In the genomic region with DNA sequence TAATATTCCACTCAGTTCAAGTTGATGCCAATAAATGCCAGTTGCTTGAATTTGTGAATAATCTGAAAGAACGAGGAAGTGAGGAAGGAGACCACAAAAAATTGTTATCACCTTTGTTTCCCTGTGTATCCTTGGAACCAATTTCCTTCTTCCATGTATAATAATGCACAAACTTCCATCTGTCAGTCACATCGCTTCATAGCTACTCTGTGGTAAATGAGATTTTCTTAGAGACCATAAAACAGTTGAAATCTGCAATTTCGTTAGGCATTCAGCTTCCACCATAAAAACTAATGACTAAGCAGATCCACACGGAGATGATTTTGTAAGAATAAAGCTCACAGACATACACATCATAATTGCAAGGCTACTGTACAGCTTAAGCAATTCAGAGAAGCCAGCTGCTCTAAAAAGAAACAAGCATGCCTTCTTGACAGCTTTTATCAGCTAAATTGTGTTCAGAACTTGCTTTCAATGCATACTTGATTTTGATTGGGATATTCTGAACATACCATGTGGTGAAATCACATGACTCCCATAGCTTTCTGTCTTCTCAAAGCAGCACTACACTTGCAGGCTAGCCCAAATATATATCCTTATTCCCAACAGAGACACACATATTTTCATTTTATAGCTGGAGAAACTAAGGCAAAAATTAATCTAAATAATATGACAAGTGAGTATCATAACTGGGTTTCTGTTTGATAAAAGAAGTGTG, we compare ENCODE assay signal across 29 mouse cellular contexts.
DNase-seq lines count a peak whose midpoint lies in the region; ATAC-seq and TF ChIP-seq lines count a peak whose summit lies in the region.
"Had no signal": no experiment of that assay in that cellular context is flagged by ENCODE, and none has a peak within 500 bp of the region (broad histone marks: within the 10 kb centered on the region; RNA-seq: fewer than 3 reads in every experiment).

No protein-coding gene starts in this region.

- peaks cover 3% of the 10 kb centered on the region; the same call in 1 of the 2 replicates for H3K4me1 ChIP-seq in forebrain, embryonic 15.5 days
- H3K4me1 ChIP-seq in forebrain, embryonic 11.5 days (replicated peaks; ENCODE audit: control insufficient read depth, insufficient read depth, low read length) = no peaks in the 10 kb centered on the region
- no peaks in the 10 kb centered on the region for H3K4me1 ChIP-seq in forebrain, embryonic 16.5 days (replicated peaks; ENCODE audit: control insufficient read depth, insufficient read depth, low read length)
- H3K4me1 ChIP-seq in midbrain, embryonic 10.5 days = no peaks in the 10 kb centered on the region
- H3K4me1 ChIP-seq: embryonic facial prominence, embryonic 10.5 days; embryonic facial prominence, embryonic 15.5 days; hindbrain, embryonic 13.5 days; midbrain, embryonic 15.5 days had no signal

- no peak overlapping the region for H3K4me3 ChIP-seq in forebrain, embryonic 15.5 days
- no peak overlapping the region for H3K4me3 ChIP-seq in forebrain, embryonic 11.5 days (ENCODE audit: low read depth, low read length)
- no peak overlapping the region for H3K4me3 ChIP-seq in layer of hippocampus, adult 2 months
- H3K4me3 ChIP-seq in forebrain, embryonic 16.5 days (replicated peaks; ENCODE audit: low read length) = no peak overlapping the region
- no peak overlapping the region for H3K4me3 ChIP-seq in midbrain, embryonic 10.5 days
- H3K4me3 ChIP-seq: embryonic facial prominence, embryonic 10.5 days; embryonic facial prominence, embryonic 15.5 days; hindbrain, embryonic 13.5 days; midbrain, embryonic 15.5 days had no signal

- no peak for TF ChIP-seq CTCF in layer of hippocampus, adult 2 months (conservative IDR thresholded peaks at IDR 0.05)

- H3K9me3 ChIP-seq in forebrain, embryonic 15.5 days = no peaks in the 10 kb centered on the region
- H3K9me3 ChIP-seq in forebrain, embryonic 11.5 days (ENCODE audit: control insufficient read depth, low read length) = no peaks in the 10 kb centered on the region
- H3K9me3 ChIP-seq in forebrain, embryonic 16.5 days (ENCODE audit: control insufficient read depth, low read length) = no peaks in the 10 kb centered on the region; the same call in 1 of the 2 replicates
- H3K9me3 ChIP-seq in midbrain, embryonic 10.5 days (replicated peaks) = no peaks in the 10 kb centered on the region
- H3K9me3 ChIP-seq: embryonic facial prominence, embryonic 10.5 days; embryonic facial prominence, embryonic 15.5 days; hindbrain, embryonic 13.5 days; midbrain, embryonic 15.5 days had no signal

- DNase-seq in forebrain, embryonic 11.5 days (ENCODE audit: low spot score) = no peak
- DNase-seq in layer of hippocampus, adult 2 months (ENCODE audit: low spot score in 2 of 2) = peak in 1 of 2 experiments; percentile 32
- no peak for DNase-seq in layer of hippocampus, postnatal 36 days
- peak; percentile 44 for DNase-seq in brain, adult 2 months (ENCODE audit: low read depth, low spot score)
- DNase-seq in midbrain, embryonic 10.5 days (ENCODE audit: low spot score) = no peak
- DNase-seq in heart, adult 18-20 months = no peak
- DNase-seq: adrenal gland, postnatal 25 days; cerebellum, adult 8-10 months; cerebellum, postnatal 25 days; gastrocnemius, postnatal 25 days; heart, adult 11 months; heart, postnatal 36 days; kidney, adult 9 months; kidney, postnatal 14 days; liver; lung, adult 2 months; lung, postnatal 10 days; thymus, postnatal 4 days had no signal

- H3K4me2 ChIP-seq in forebrain, embryonic 15.5 days (replicated peaks) = no peak overlapping the region
- H3K4me2 ChIP-seq in forebrain, embryonic 11.5 days (ENCODE audit: low read depth, low read length, severe bottlenecking) = no peak overlapping the region
- no peak overlapping the region for H3K4me2 ChIP-seq in forebrain, embryonic 16.5 days (ENCODE audit: low read length)
- H3K4me2 ChIP-seq: embryonic facial prominence, embryonic 15.5 days; heart, embryonic 11.5 days; hindbrain, embryonic 13.5 days; midbrain, embryonic 15.5 days had no signal

- H3K27ac ChIP-seq in forebrain, embryonic 15.5 days (replicated peaks) = peak overlapping the region; percentile 60
- no peak overlapping the region for H3K27ac ChIP-seq in forebrain, embryonic 11.5 days (ENCODE audit: low read depth, low read length)
- H3K27ac ChIP-seq in layer of hippocampus, adult 2 months = peak overlapping the region; percentile 25; the same call in 1 of the 2 replicates
- peak overlapping the region; percentile 37; the same call in 1 of the 2 replicates for H3K27ac ChIP-seq in forebrain, embryonic 16.5 days (ENCODE audit: low read length)
- H3K27ac ChIP-seq in midbrain, embryonic 10.5 days (replicated peaks) = no peak overlapping the region
- H3K27ac ChIP-seq: embryonic facial prominence, embryonic 10.5 days; embryonic facial prominence, embryonic 15.5 days; hindbrain, embryonic 13.5 days; liver, embryonic 14.5 days; macrophage; midbrain, embryonic 15.5 days had no signal

- no peaks in the 10 kb centered on the region for H3K27me3 ChIP-seq in forebrain, embryonic 15.5 days
- H3K27me3 ChIP-seq in forebrain, embryonic 11.5 days (ENCODE audit: control insufficient read depth, insufficient read depth, low read length) = no peaks in the 10 kb centered on the region
- no peaks in the 10 kb centered on the region for H3K27me3 ChIP-seq in forebrain, embryonic 16.5 days (replicated peaks; ENCODE audit: control insufficient read depth, insufficient read depth, low read length)
- H3K27me3 ChIP-seq in midbrain, embryonic 10.5 days (ENCODE audit: low read depth, poor library complexity, severe bottlenecking) = no peaks in the 10 kb centered on the region
- H3K27me3 ChIP-seq: embryonic facial prominence, embryonic 15.5 days; hindbrain, embryonic 13.5 days; midbrain, embryonic 15.5 days had no signal

- H3K9ac ChIP-seq in forebrain, embryonic 15.5 days (replicated peaks) = no peak overlapping the region
- H3K9ac ChIP-seq in forebrain, embryonic 11.5 days (ENCODE audit: low read length) = no peak overlapping the region
- no peak overlapping the region for H3K9ac ChIP-seq in forebrain, embryonic 16.5 days (replicated peaks; ENCODE audit: low read depth, low read length)
- H3K9ac ChIP-seq: embryonic facial prominence, embryonic 15.5 days; hindbrain, embryonic 13.5 days; liver, embryonic 14.5 days; midbrain, embryonic 15.5 days had no signal

- no peaks in the 10 kb centered on the region for H3K36me3 ChIP-seq in forebrain, embryonic 15.5 days
- H3K36me3 ChIP-seq in forebrain, embryonic 11.5 days (ENCODE audit: control insufficient read depth, insufficient read depth, low read length) = no peaks in the 10 kb centered on the region
- no peaks in the 10 kb centered on the region for H3K36me3 ChIP-seq in forebrain, embryonic 16.5 days (ENCODE audit: control insufficient read depth, insufficient read depth)
- no peaks in the 10 kb centered on the region for H3K36me3 ChIP-seq in midbrain, embryonic 10.5 days
- H3K36me3 ChIP-seq: embryonic facial prominence, embryonic 10.5 days; embryonic facial prominence, embryonic 15.5 days; hindbrain, embryonic 13.5 days; midbrain, embryonic 15.5 days had no signal

- peak; percentile 87 for ATAC-seq in forebrain, embryonic 15.5 days (replicated peaks)
- ATAC-seq in forebrain, embryonic 11.5 days (replicated peaks; ENCODE audit: low FRiP score) = no peak
- peak; percentile 88 for ATAC-seq in forebrain, embryonic 16.5 days
- ATAC-seq: CD4-positive, CD25-positive, alpha-beta regulatory T cell, adult 4 months; intestine, postnatal 0 days; midbrain, embryonic 15.5 days had no signal

- WGBS in forebrain, embryonic 15.5 days = 41% methylated on average over 4 of the region's 4 CpGs
- 78% methylated on average over 4 of the region's 4 CpGs for WGBS in forebrain, embryonic 11.5 days
- WGBS in forebrain, embryonic 16.5 days = 47% methylated on average over 4 of the region's 4 CpGs
- 84% methylated on average over 4 of the region's 4 CpGs for WGBS in midbrain, embryonic 10.5 days

Comparison
In these comparisons a context has a peak if more than half of its experiments do, and no peak if none do; other contexts are left out.
1. H3K27ac ChIP-seq: peak in forebrain, embryonic 15.5 days (single experiment), layer of hippocampus, adult 2 months (single experiment) and forebrain, embryonic 16.5 days (single experiment); none in forebrain, embryonic 11.5 days (single experiment) and midbrain, embryonic 10.5 days (single experiment).